24 mouse cellular contexts compared by ENCODE assay signal in the genomic region with DNA sequence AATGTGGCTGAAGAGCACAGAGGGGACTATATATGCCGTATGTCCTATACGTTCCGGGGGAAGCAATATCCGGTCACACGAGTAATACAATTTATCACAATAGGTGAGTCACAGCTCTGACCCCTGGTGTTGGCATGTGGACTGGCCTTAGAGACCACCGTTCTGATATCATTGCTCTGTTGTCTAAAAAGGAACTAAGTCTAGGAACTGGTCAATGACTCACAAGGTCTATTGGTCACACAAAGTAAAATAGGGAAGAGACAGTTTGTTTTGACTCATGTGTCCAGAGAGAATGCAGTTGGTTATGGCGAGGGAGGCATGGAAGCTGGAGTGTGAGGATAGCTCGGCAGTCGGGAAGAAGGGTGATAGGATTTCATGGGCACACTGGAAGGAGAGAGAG. TPM values are rescaled to one million over a fixed set of nuclear protein-coding genes. Genes with fewer than 3 reads are reported as not detected.
A peak's percentile ranks its signal among the peaks of the same experiment; 100 is the strongest.
DNase-seq lines count a peak whose midpoint lies in the region; ATAC-seq and TF ChIP-seq lines count a peak whose summit lies in the region.
"Had no signal": no experiment of that assay in that cellular context is flagged by ENCODE, and none has a peak within 500 bp of the region (broad histone marks: within the 10 kb centered on the region; RNA-seq: fewer than 3 reads in every experiment).

No protein-coding gene starts in this region.

- peak; percentile 28; the same call in 1 of the 2 replicates for ATAC-seq in lung, postnatal 0 days
- ATAC-seq in common myeloid progenitor, adult 5-6 weeks (replicated peaks; ENCODE audit: low read depth, poor library complexity, severe bottlenecking) = peak; percentile 79
- ATAC-seq in monocyte, adult 5-6 weeks (replicated peaks; ENCODE audit: insufficient number of reproducible peaks, low FRiP score, low TSS enrichment, poor library complexity, severe bottlenecking) = peak; percentile 67; the same call in 1 of the 2 replicates
- ATAC-seq in midbrain, postnatal 0 days (ENCODE audit: low FRiP score) = no peak
- ATAC-seq: CD4-positive, CD25-positive, alpha-beta regulatory T cell, adult 4 months; forebrain, embryonic 16.5 days; hindbrain, postnatal 0 days had no signal

- H3K27me3 ChIP-seq in lung, postnatal 0 days (replicated peaks; ENCODE audit: insufficient read depth, low read length) = no peaks in the 10 kb centered on the region
- H3K27me3 ChIP-seq in midbrain, postnatal 0 days (ENCODE audit: insufficient read depth, low read length) = no peaks in the 10 kb centered on the region
- H3K27me3 ChIP-seq: heart, embryonic 12.5 days; midbrain, embryonic 12.5 days; neural tube, embryonic 13.5 days had no signal

- H3K36me3 ChIP-seq in lung, postnatal 0 days (ENCODE audit: insufficient read depth, low read length) = peaks cover 5% of the 10 kb centered on the region; the same call in 1 of the 2 replicates
- H3K36me3 ChIP-seq in midbrain, postnatal 0 days (ENCODE audit: insufficient read depth, low read length) = no peaks in the 10 kb centered on the region
- H3K36me3 ChIP-seq: forebrain, embryonic 10.5 days; hindbrain, embryonic 10.5 days; midbrain, embryonic 12.5 days; neural tube, embryonic 13.5 days had no signal

- no peak overlapping the region for H3K27ac ChIP-seq in lung, postnatal 0 days (ENCODE audit: low read length)
- H3K27ac ChIP-seq in midbrain, postnatal 0 days (ENCODE audit: low read depth, low read length) = no peak overlapping the region
- H3K27ac ChIP-seq: forebrain, embryonic 10.5 days; hindbrain, embryonic 10.5 days; hindbrain, postnatal 0 days; kidney, postnatal 0 days; left cerebral cortex, adult 2 months; midbrain, embryonic 12.5 days; neural tube, embryonic 13.5 days had no signal

- H3K4me1 ChIP-seq in lung, postnatal 0 days (ENCODE audit: insufficient read depth, low read depth, low read length) = no peaks in the 10 kb centered on the region
- H3K4me1 ChIP-seq in midbrain, postnatal 0 days (ENCODE audit: insufficient read depth, low read length) = no peaks in the 10 kb centered on the region
- H3K4me1 ChIP-seq: forebrain, embryonic 10.5 days; heart, embryonic 12.5 days; hindbrain, embryonic 10.5 days; midbrain, embryonic 12.5 days; neural tube, embryonic 13.5 days had no signal

- TF ChIP-seq EP300 in lung, postnatal 0 days (IDR thresholded peaks at IDR 0.05) = no peak

- H3K9me3 ChIP-seq in lung, postnatal 0 days (ENCODE audit: low read length) = no peaks in the 10 kb centered on the region
- no peaks in the 10 kb centered on the region for H3K9me3 ChIP-seq in midbrain, postnatal 0 days (ENCODE audit: low read length)
- H3K9me3 ChIP-seq: forebrain, embryonic 10.5 days; heart, embryonic 12.5 days; hindbrain, embryonic 10.5 days; midbrain, embryonic 12.5 days; neural tube, embryonic 13.5 days had no signal

- H3K4me2 ChIP-seq in lung, postnatal 0 days (replicated peaks; ENCODE audit: low read depth, low read length) = no peak overlapping the region
- no peak overlapping the region for H3K4me2 ChIP-seq in midbrain, postnatal 0 days (ENCODE audit: low read depth, low read length, poor library complexity, severe bottlenecking)
- H3K4me2 ChIP-seq: heart, embryonic 12.5 days; midbrain, embryonic 12.5 days; neural tube, embryonic 13.5 days had no signal

- peak; percentile 76 for DNase-seq in heart, adult 11 months
- no peak for DNase-seq in heart, adult 8-10 months (ENCODE audit: low spot score)
- DNase-seq in lung, postnatal 0 days (ENCODE audit: low spot score) = peak; percentile 50
- DNase-seq in lung, postnatal 10 days = no peak
- DNase-seq in cerebellum, adult 9-11 months = no peak
- DNase-seq in midbrain, postnatal 0 days (ENCODE audit: low spot score) = no peak
- DNase-seq: cerebellum, adult 9-10 months; gastrocnemius, postnatal 36 days; heart, postnatal 10 days; kidney, adult 18-20 months; lung, adult 2 months; thymus, postnatal 36 days had no signal

- H3K4me3 ChIP-seq in lung, postnatal 0 days (ENCODE audit: low read depth, low read length) = no peak overlapping the region
- no peak overlapping the region for H3K4me3 ChIP-seq in midbrain, postnatal 0 days (ENCODE audit: low read depth, low read length)
- H3K4me3 ChIP-seq: forebrain, embryonic 10.5 days; heart, embryonic 12.5 days; hindbrain, embryonic 10.5 days; left cerebral cortex, adult 2 months; midbrain, embryonic 12.5 days; neural tube, embryonic 13.5 days had no signal

- no peak overlapping the region for H3K9ac ChIP-seq in lung, postnatal 0 days (replicated peaks; ENCODE audit: low read depth)
- H3K9ac ChIP-seq in midbrain, postnatal 0 days (replicated peaks; ENCODE audit: low read length, poor library complexity, severe bottlenecking) = no peak overlapping the region
- H3K9ac ChIP-seq: heart, embryonic 12.5 days; midbrain, embryonic 12.5 days; neural tube, embryonic 13.5 days had no signal

- WGBS in lung, postnatal 0 days = 74% methylated on average over 9 of the region's 9 CpGs
- 93% methylated on average over 9 of the region's 9 CpGs for WGBS in midbrain, postnatal 0 days

- no peak for TF ChIP-seq CTCF in lung, postnatal 0 days (IDR thresholded peaks at IDR 0.05)
- no peak for TF ChIP-seq CTCF in midbrain, postnatal 0 days (IDR thresholded peaks at IDR 0.05)

RNA-seq across cellular contexts. Expression of a gene that starts 29.6 kb away (rescaled TPM):
- 1 to 10 TPM in 2 of 4 experiments, under 1 TPM in 2; 0.60 to 1.7 (median 1.2) TPM for total RNA-seq in heart, adult 8-10 months (2022)
- polyA plus RNA-seq in lung, postnatal 0 days (2015; fragmentation: Nextera tagmentation; extraction: Ambion mirVana) = 6.3 and 8.2 TPM in 2 replicates
- 1.4 and 4.2 TPM in 2 replicates for total RNA-seq in common myeloid progenitor, adult 5-6 weeks (2017)
- total RNA-seq in monocyte, adult 5-6 weeks (2017) = 0.57 to 1.9 TPM (median 1.2 TPM) in 3 replicates
- 0.38 and 0.82 TPM in 2 replicates for total RNA-seq in midbrain, postnatal 0 days (2014; rRNA removed)
- 0.47 and 0.84 TPM in 2 replicates for polyA plus RNA-seq in midbrain, postnatal 0 days (2015; fragmentation: Nextera tagmentation; extraction: Ambion mirVana)

Comparison
In these comparisons a context has a peak if more than half of its experiments do, and no peak if none do; other contexts are left out.
1. DNase-seq: peak in heart, adult 11 months (single experiment) and lung, postnatal 0 days (single experiment); none in heart, adult 8-10 months (single experiment), lung, postnatal 10 days (single experiment), cerebellum, adult 9-11 months (single experiment) and midbrain, postnatal 0 days (single experiment).